Mouse (Mus musculus) gastrocnemius, postnatal 10 days (tissue): ENCODE measurements around the gene Gm20390. TPM values are rescaled to one million over a fixed set of nuclear protein-coding genes. Genes with fewer than 3 reads are reported as not detected.

Source experiments
- DNase-seq: peaks from one replicate; pipeline ENCODE4 v3.0.0; 2021; ENCODE audit warnings: mixed read lengths
- long read RNA-seq, 2 experiments: library from polyadenylated mRNA; stranded (forward); transcript quantifications; one replicate each; pipeline ENCODE4 v2.0.0; 2021
- total RNA-seq, 2 experiments: library from RNA; stranded (reverse); gene quantifications; 2 replicates each; pipeline ENCODE4 v1.2.3; 2021

Gm20390 gene
- total RNA-seq: 10 to 100 TPM; 30.2 to 31.3 TPM
- long read RNA-seq, experiment 1, partial matches to known transcripts: 16 of 18 reads
- long read RNA-seq, experiment 1, other reads (novel, unspliced or antisense): 2 of 18 reads
- long read RNA-seq, experiment 2, partial matches to known transcripts: 7 of 8 reads
- long read RNA-seq, experiment 2, other reads (novel, unspliced or antisense): 1 of 8 reads

DNA sequence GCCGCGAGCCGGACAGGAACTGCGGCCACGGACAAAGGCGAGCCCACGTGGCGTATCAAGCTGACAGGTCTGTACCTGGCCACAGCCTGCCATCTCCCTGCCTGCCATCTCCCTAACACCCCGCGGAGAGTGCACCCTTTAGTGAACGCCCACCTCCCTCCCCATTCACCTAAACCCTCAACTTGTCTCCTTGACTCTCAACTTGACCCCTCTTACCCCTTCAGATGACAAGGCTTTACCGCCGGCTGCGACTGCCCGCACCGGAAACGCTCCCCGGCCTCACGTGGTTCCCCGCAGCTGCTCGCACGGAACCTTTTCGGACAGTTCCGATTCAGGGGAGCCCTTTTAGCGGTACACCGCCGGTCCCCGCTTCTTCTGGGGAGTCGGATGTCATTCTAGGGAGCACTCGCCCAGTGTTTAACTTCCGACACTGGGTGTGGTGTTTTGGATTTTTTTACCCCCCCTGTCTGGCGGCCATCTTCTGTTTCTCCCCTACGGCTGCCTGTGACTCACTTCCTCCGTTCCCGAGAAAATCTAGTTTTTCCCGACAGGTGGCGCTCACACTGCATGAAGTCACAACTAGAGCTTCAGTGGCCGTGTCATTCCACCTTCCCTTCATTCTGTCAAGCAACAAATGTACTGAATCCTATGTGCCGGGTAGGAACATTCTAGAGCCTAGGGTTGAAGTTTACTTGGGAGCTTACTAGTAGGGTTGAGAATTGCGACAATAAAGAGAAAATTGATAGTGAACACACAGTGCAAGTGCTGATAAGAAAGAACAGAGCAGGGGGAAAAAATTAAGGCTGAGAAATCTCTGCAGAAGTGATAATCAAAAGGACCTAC is at the start of gene Gm20390, which contains the start of gene Nme1:
TSS of gene Gm20390 (minus strand) at position 289 of the 843 bp plus-strand sequence.
TSS of gene Nme1 (minus strand) at position 517 of the 843 bp plus-strand sequence.
- peak; percentile 93 for DNase-seq

- no peak for DNase-seq
Measured at GRCm38 (mm10) chr11:94003346-94003745, 35.3 kb upstream of the Gm20390 start.

GRCm38 (mm10) chr11:93999276-93999675 is 31.2 kb upstream of the Gm20390 start:
- no peak for DNase-seq

GRCm38 (mm10) chr11:93997141-93997775 is 29.2 kb upstream of the Gm20390 start:
- no peak for DNase-seq

- DNase-seq: peak; percentile 54
Measured at GRCm38 (mm10) chr11:93996306-93997140, 28.4 kb upstream of the Gm20390 start.

DNA sequence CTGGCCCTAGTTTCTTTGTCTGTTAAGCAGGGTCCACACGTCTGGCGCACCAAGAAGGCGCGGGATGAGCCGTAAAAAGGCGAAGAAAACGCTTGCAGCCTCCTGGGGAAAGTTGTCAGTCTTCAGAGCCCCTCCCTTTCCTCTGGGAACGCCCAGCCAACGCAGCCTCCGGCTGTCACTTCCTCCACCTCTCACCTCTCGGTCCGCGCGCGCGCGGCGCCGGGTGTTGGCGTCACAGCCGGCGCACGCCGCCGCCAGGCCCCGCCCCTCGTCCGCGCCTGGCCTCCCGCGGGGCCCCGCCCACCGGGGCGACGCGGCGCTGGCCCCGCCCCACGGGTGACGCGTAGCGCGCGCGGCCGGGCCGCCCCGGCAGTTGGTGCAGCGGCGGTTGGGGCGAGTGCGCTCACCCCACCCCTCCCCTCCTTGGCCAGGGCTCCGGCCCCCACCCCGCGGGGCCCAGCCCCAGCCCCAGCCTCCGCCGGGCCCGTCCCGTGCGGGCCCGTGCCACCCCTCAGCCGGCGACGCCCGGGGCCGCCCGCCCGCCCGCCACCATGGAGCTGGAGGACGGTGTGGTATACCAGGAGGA is 27.7 kb upstream of the Gm20390 start, which contains the start of gene Spag9:
TSS of gene Spag9 (plus strand) at position 372 of the 586 bp plus-strand sequence.
- peak; percentile 95 for DNase-seq

GRCm38 (mm10) chr11:93995111-93995719 is 27.1 kb upstream of the Gm20390 start:
- DNase-seq: peak; percentile 56

DNA sequence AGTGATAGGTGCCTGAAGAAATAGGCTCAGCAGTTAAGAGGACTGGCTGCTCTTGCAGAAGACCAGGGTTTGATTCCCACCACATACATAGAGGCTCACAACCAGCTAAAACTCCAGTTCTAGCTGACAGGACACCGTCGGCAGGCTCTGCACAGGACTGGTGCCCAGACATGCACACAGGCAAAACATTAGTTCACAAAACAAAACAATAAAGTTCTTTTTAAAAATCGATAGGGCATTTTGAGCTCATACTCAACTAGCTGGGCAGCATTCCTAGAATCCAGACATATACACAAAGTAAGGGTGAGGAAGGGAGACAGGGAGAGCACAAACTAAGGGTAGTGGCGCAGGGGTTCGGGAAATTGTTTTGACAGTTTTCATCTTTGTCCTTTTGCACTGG is 26.4 kb upstream of the Gm20390 start:
- DNase-seq: no peak

- DNase-seq: no peak
Measured at GRCm38 (mm10) chr11:93988328-93989062, 20.4 kb upstream of the Gm20390 start.

DNA sequence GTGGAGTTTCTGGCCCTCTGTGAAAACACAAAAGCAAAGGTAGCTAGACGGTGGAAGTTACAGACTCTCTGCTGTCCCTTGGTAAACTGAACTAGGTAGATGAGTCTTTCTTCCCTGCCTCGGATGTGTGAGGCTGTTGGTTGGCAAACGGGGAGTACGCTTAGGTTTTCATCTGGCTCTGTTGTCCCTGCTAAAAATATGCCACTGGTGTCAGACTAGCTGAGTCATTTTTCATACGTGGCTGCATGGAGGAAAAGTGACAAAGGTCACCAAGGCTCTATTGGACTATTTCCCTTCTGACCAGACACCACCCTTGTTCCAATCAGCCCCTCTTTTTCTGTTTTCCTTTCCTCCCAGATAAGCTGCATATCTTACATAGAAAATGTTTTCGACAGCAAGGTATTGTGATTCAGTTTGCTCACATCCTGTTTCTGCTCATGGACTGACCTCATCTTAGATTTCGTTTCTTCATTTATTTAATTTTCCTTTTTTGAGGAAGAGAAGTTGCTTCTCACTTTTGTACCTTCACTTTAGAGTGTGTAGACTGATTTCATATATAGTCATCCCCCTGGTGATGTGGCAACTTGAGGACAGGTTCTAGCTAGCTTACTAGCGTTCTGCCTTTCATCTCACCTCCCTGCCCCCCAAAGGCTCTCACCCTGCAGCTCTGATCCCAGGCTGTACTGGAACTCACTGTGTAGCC is 19.7 kb upstream of the Gm20390 start:
- DNase-seq: no peak

- DNase-seq: no peak
Measured at GRCm38 (mm10) chr11:93987026-93987425, 18.9 kb upstream of the Gm20390 start.

- no peak for DNase-seq
Measured at GRCm38 (mm10) chr11:93986298-93986697, 18.2 kb upstream of the Gm20390 start.

DNA sequence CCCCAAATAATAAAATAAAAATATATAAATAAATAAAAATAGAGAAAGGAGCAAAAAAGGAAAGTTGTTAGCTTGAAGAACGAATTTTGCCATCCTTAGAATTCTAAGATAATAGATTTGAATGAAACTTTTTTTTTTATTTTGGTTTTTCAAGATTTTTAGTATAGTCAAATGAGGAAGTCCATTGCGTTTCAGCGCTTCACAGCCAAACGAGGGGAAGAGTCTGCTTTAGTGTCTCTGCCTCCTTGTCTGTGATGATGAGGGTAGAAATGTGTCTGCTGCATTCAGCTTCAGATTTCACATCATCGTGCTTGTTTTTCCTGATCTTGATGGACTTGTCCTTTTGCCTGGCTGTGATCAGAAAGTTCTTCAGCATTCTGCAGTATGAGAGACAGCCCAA is 17.2 kb upstream of the Gm20390 start:
- DNase-seq: no peak

DNA sequence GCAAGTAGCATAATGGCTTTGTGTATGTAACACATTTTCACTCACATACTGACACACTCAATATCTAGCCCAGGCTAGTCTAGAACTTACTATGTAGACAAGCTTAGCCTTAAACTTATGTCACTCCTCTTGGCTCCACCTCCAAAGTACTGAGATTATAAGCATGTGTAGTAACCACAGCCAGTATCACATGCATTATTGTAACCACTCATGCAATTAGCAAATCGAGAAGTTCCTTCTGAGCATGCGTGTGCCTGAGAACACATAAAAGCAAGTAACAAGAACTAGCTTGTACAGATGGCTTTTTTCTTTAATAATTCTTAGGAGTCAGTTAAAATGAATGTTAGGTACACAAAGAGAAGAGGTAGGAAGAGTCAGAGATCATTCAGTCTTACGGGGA is 16.5 kb upstream of the Gm20390 start:
- no peak for DNase-seq

DNA sequence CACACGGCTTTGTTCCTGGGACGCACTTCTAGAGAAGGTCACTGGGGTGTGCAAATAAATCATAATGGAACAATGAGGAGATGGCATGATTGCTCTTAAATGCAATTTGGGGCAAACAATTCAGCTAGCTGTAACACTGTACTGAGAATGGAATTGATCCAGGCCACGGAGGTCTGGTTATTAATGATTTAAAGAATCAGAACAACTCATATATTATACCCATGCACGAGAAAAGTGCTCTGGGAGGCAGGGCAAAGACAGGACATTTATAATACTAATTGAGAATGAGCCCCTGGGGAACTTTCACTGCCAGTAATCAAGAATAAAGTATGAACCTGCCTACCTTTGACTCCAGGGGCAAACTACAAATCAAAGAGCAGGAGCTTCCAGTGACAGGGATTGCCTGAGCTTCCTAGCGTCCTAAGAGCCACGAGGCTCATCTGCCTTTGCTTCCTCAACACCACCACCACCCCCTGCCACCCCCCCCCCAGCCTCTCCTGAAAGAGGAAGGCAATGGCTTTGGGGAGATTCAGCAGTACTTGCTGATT is 11.5 kb upstream of the Gm20390 start:
- DNase-seq: no peak

- DNase-seq: no peak
Measured at GRCm38 (mm10) chr11:93972951-93973350, 4.9 kb upstream of the Gm20390 start.

- DNase-seq: no peak
Measured at GRCm38 (mm10) chr11:93969799-93970198, 1.7 kb upstream of the Gm20390 start.

DNA sequence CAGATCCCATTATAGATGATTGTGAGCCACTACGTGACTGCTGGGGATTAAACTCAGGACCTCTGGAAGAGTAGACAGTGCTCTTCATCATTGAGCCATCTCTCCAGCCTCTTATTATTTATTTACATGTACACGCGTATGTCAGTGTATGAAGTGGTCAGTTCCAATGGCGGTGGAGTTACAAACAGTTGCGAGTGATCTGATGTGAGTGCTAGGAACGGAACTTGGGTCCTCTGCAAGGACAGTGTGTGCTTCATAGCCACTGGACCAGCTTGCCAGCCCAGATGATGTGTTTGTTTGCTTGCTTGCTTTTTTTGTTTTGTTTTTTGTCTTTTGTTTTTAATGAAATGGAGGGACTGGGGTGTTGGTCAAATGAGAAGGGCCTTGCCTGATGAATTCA is 1.1 kb upstream of the Gm20390 start:
- no peak for DNase-seq

DNA sequence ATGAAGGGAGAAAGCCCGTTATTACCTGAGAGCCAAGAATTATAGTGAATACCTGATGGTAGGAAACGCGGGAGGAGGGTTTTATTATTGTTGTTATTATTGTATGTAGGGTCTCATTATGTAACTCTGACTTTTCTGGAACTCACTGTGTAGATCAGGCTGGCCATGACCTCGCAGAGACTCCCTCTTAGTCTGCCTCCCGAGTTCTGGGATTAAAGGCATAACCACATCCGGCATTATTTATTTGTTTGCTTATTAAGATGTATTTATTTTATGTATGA is 695 bp upstream of the Gm20390 start:
- no peak for DNase-seq

DNA sequence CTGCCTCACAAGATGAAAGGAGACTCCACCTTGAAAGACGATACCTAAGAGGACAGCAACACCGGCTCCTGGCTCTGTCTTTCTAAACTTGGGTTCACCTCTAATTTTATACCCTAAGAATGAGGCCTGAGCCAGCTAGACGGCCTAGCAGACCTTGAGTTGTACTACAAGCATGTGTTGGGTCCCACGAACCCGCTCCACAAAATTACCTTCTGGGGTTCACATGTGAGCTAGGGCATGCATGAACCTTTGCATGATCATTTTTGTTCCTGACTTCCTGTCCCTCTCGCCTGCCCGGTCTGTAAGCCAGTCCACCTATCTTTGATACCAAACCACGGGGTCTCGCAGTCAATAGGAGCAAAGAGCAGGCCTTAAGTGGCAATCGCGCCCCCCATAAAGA is 712 bp downstream of the Gm20390 start:
- DNase-seq: no peak
